Mouse (Mus musculus) G1E (cell line): ENCODE measurements around the gene Slc6a19. TPM values are rescaled to one million over a fixed set of nuclear protein-coding genes. Genes with fewer than 3 reads are reported as not detected.

ENCODE experiments used
- ATAC-seq: 2 replicates; pipeline ENCODE4 v1.8.0; 2016; ENCODE audit warnings: mild to moderate bottlenecking; ENCODE audit not compliant: insufficient number of reproducible peaks, poor library complexity, low FRiP score, severe bottlenecking; ENCODE audit errors: extremely low read depth
- DNase-seq: peaks from one replicate; pipeline ENCODE4 v3.0.0; 2012; ENCODE audit warnings: low spot score
- H3K27me3 ChIP-seq: 2 replicates; pipeline ENCODE4 v1.6.1; 2012; ENCODE audit warnings: mild to moderate bottlenecking, low read length, inconsistent platforms; ENCODE audit not compliant: insufficient read depth
- H3K36me3 ChIP-seq: replicated peaks from 2 replicates; pipeline ENCODE3; 2012; ENCODE audit warnings: mild to moderate bottlenecking, inconsistent platforms
- H3K4me1 ChIP-seq: 2 replicates; pipeline ENCODE4 v1.6.1; 2012; ENCODE audit warnings: low read depth, low read length, inconsistent platforms, mixed read lengths; ENCODE audit not compliant: insufficient read depth
- H3K4me3 ChIP-seq: 2 replicates; pipeline ENCODE4 v1.5.1; 2012; ENCODE audit warnings: low read depth, mild to moderate bottlenecking, inconsistent platforms, low read length, moderate library complexity, mixed read lengths
- H3K9me3 ChIP-seq: replicated peaks from 2 replicates; pipeline ENCODE4 v1.6.1; 2012; ENCODE audit warnings: inconsistent platforms
- CTCF ChIP-seq: IDR thresholded peaks from 2 replicates; pipeline ENCODE4 v1.5.1; 2012; ENCODE audit warnings: low read depth, low read length, inconsistent platforms, mixed read lengths
- GATA1 ChIP-seq: IDR thresholded peaks from 2 replicates; pipeline ENCODE4 v1.6.1; 2012; ENCODE audit warnings: borderline replicate concordance, low read length, inconsistent platforms, mixed read lengths
- GATA2 ChIP-seq: IDR thresholded peaks from 2 replicates; pipeline ENCODE4 v1.6.1; 2012; ENCODE audit warnings: low read depth, low read length, inconsistent platforms, borderline replicate concordance
- POLR2AphosphoS5 ChIP-seq: IDR thresholded peaks from 2 replicates; pipeline ENCODE4 v1.6.1; 2012; ENCODE audit warnings: low read depth, low read length, inconsistent platforms; ENCODE audit not compliant: insufficient replicate concordance
- TAL1 ChIP-seq: conservative IDR thresholded peaks from 2 replicates; pipeline ENCODE4 v1.6.1; 2012; ENCODE audit warnings: low read depth, low read length, inconsistent platforms, mixed read lengths
- polyA plus RNA-seq: library from polyadenylated mRNA; stranded (reverse); fragments of >175 nt; gene quantifications from 2 replicates; pipeline ENCODE4 v1.2.3, GENCODE M21; 2012
- total RNA-seq, 2 experiments: library from RNA; stranded (forward) in 1 of 2; stranded (reverse) in 1 of 2; fragments of 200-1000 nt in 1 of 2; fragments of >200 nt in 1 of 2; fragmentation: Nextera tagmentation in 1 of 2; gene quantifications; 2 replicates each; pipeline ENCODE4 v1.2.3; 2014 to 2017

The Slc6a19 gene
- total and polyA plus RNA-seq, 3 experiments: 0.22 TPM; not detected in 2

GRCm38 (mm10) chr13:73680394-73680793 is 24.3 kb downstream of the Slc6a19 start:
- Histone ChIP-seq H3K9me3 (no peaks in the 10 kb centered on the region), H3K4me3 (no peak overlapping the region), H3K36me3 (no peaks in the 10 kb centered on the region), H3K27me3 (peaks cover under 1% of the 10 kb centered on the region), H3K4me1 (no peaks in the 10 kb centered on the region)
- no peak for TF ChIP-seq POLR2AphosphoS5
- no peak for TF ChIP-seq CTCF
- TF ChIP-seq GATA2: no peak
- TF ChIP-seq TAL1: no peak
- no peak for TF ChIP-seq GATA1
- DNase-seq (no peak), ATAC-seq (no peak)

GRCm38 (mm10) chr13:73679311-73679710 is 25.4 kb downstream of the Slc6a19 start:
- DNase-seq (no peak), ATAC-seq (no peak)
- Histone ChIP-seq H3K27me3 (peaks cover 6% of the 10 kb centered on the region), H3K4me3 (no peak overlapping the region), H3K4me1 (no peaks in the 10 kb centered on the region), H3K9me3 (no peaks in the 10 kb centered on the region), H3K36me3 (no peaks in the 10 kb centered on the region)
- TF ChIP-seq GATA1 (no peak), CTCF (no peak), TAL1 (no peak), GATA2 (no peak), POLR2AphosphoS5 (no peak)

GRCm38 (mm10) chr13:73677853-73678252 is 26.8 kb downstream of the Slc6a19 start, which contains the start of gene Slc6a18:
TSS of gene Slc6a18 (minus strand) at chr13:73678023.
- TF ChIP-seq GATA1 (no peak), TAL1 (no peak), POLR2AphosphoS5 (no peak), GATA2 (no peak), CTCF (no peak)
- H3K9me3 ChIP-seq: no peaks in the 10 kb centered on the region
- H3K27me3 ChIP-seq: peaks cover 11% of the 10 kb centered on the region
- ATAC-seq: no peak
- no peak for DNase-seq
- H3K36me3 ChIP-seq: no peaks in the 10 kb centered on the region
- no peak within 1 kb of the TSS for H3K4me3 ChIP-seq
- no peaks in the 10 kb centered on the region for H3K4me1 ChIP-seq

- H3K27me3 ChIP-seq: peaks cover 15% of the 10 kb centered on the region
- ATAC-seq: no peak
Observed at GRCm38 (mm10) chr13:73675161-73675560, 29.5 kb downstream of the Slc6a19 start.

GRCm38 (mm10) chr13:73660163-73660695 is 44.4 kb downstream of the Slc6a19 start:
- no peaks in the 10 kb centered on the region for H3K36me3 ChIP-seq

More at GRCm38 (mm10) chr13:73675161-73675560, 29.5 kb downstream of the Slc6a19 start:
- no peaks in the 10 kb centered on the region for H3K36me3 ChIP-seq
- DNase-seq: no peak
- H3K4me1 ChIP-seq: no peaks in the 10 kb centered on the region
- H3K9me3 ChIP-seq: no peaks in the 10 kb centered on the region
- no peak overlapping the region for H3K4me3 ChIP-seq
- TF ChIP-seq TAL1 (no peak), POLR2AphosphoS5 (no peak)

GRCm38 (mm10) chr13:73658953-73659352 is 45.7 kb downstream of the Slc6a19 start:
- Histone ChIP-seq H3K4me3 (no peak overlapping the region), H3K4me1 (no peaks in the 10 kb centered on the region), H3K27me3 (peaks cover 2% of the 10 kb centered on the region; the same call in 1 of the 2 replicates), H3K36me3 (no peaks in the 10 kb centered on the region), H3K9me3 (no peaks in the 10 kb centered on the region)
- ATAC-seq: no peak
- DNase-seq: no peak
- TF ChIP-seq GATA1 (no peak), GATA2 (no peak), POLR2AphosphoS5 (no peak), TAL1 (no peak), CTCF (no peak)

More at GRCm38 (mm10) chr13:73660163-73660695, 44.4 kb downstream of the Slc6a19 start:
- no peak overlapping the region for H3K4me3 ChIP-seq
- DNase-seq (no peak), ATAC-seq (no peak)
- TF ChIP-seq TAL1: no peak
- TF ChIP-seq CTCF: no peak
- no peak for TF ChIP-seq POLR2AphosphoS5
- TF ChIP-seq GATA1: no peak
- no peak for TF ChIP-seq GATA2
- H3K9me3 ChIP-seq: no peaks in the 10 kb centered on the region
- no peaks in the 10 kb centered on the region for H3K4me1 ChIP-seq
- H3K27me3 ChIP-seq: peaks cover 3% of the 10 kb centered on the region; the same call in 1 of the 2 replicates

GRCm38 (mm10) chr13:73654976-73655375 is 49.7 kb downstream of the Slc6a19 start:
- H3K9me3 ChIP-seq: no peaks in the 10 kb centered on the region
- no peak for DNase-seq
- no peaks in the 10 kb centered on the region for H3K27me3 ChIP-seq
- TF ChIP-seq TAL1 (no peak), CTCF (no peak), POLR2AphosphoS5 (no peak), GATA1 (no peak), GATA2 (no peak)
- H3K36me3 ChIP-seq: no peaks in the 10 kb centered on the region
- no peak overlapping the region for H3K4me3 ChIP-seq
- no peaks in the 10 kb centered on the region for H3K4me1 ChIP-seq
- ATAC-seq: no peak
